In the genomic region with DNA sequence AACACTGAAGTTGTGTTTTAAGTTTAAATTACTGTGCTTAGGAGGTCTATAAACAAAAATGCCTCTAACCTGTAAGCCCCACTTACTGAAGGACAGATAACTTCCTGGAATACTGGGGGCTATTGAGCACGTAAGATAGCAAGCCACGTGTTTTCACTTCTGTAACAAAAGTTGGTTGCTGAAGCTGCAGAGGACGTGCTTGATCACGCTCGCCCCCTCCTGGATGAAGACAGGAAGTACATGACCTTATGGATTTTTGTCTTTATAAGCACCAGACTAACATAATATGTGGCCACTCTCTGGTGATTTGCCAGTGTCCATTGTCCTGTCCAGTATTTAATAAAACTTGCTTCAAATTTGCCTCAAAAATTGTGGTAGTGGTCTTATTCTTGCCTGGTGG, we compare ENCODE assay signal across 10 mouse cellular contexts. TPM values are rescaled to one million over a fixed set of nuclear protein-coding genes. Genes with fewer than 3 reads are reported as not detected.
DNase-seq lines count a peak whose midpoint lies in the region; ATAC-seq lines count a peak whose summit lies in the region.
"Had no signal": no experiment of that assay in that cellular context is flagged by ENCODE, and none has a peak within 500 bp of the region (broad histone marks: within the 10 kb centered on the region; RNA-seq: fewer than 3 reads in every experiment).

No protein-coding gene starts in this region.

- no peaks in the 10 kb centered on the region for H3K27me3 ChIP-seq in hindbrain, embryonic 11.5 days (ENCODE audit: control insufficient read depth, insufficient read depth, low read length)
- no peaks in the 10 kb centered on the region for H3K27me3 ChIP-seq in hindbrain, embryonic 12.5 days
- no peaks in the 10 kb centered on the region for H3K27me3 ChIP-seq in splenic B cell, adult 2 months (ENCODE audit: control insufficient read depth, insufficient read depth, low read length, poor library complexity, severe bottlenecking)
- no peaks in the 10 kb centered on the region for H3K27me3 ChIP-seq in heart, embryonic 11.5 days (ENCODE audit: control insufficient read depth, insufficient read depth, low read length)

- DNase-seq in hindbrain, embryonic 11.5 days (ENCODE audit: low spot score): peak; percentile 41
- peak; percentile 16 for DNase-seq in thymus, postnatal 25 days
- DNase-seq in thymus, adult 18-20 months: no peak
- DNase-seq in cerebellum, postnatal 14 days: peak; percentile 37 to 56
- DNase-seq in splenic B cell, adult 2 months (ENCODE audit: low read depth, low spot score): peak; percentile 44
- no peak for DNase-seq in layer of hippocampus, adult 18-20 months (ENCODE audit: low spot score in 2 of 2)
- DNase-seq: right cerebral cortex, postnatal 14 days had no signal

- no peak overlapping the region for H3K9ac ChIP-seq in hindbrain, embryonic 11.5 days (ENCODE audit: low read depth, low read length)
- no peak overlapping the region for H3K9ac ChIP-seq in hindbrain, embryonic 12.5 days
- no peak overlapping the region for H3K9ac ChIP-seq in heart, embryonic 11.5 days (ENCODE audit: low read depth, low read length)

- 65% methylated on average over 5 of the region's 5 CpGs for WGBS in hindbrain, embryonic 11.5 days
- 67% methylated on average over 5 of the region's 5 CpGs for WGBS in hindbrain, embryonic 12.5 days
- 63% methylated on average over 5 of the region's 5 CpGs for WGBS in heart, embryonic 11.5 days (ENCODE audit: insufficient replicate concordance)

- no peaks in the 10 kb centered on the region for H3K9me3 ChIP-seq in hindbrain, embryonic 11.5 days (ENCODE audit: control insufficient read depth, low read length)
- peaks cover 8% of the 10 kb centered on the region for H3K9me3 ChIP-seq in hindbrain, embryonic 12.5 days (replicated peaks)
- H3K9me3 ChIP-seq in heart, embryonic 11.5 days (replicated peaks; ENCODE audit: control insufficient read depth, low read length): peaks cover 6% of the 10 kb centered on the region

- H3K4me3 ChIP-seq in hindbrain, embryonic 11.5 days (ENCODE audit: low read depth, low read length): no peak overlapping the region
- H3K4me3 ChIP-seq in hindbrain, embryonic 12.5 days: no peak overlapping the region
- no peak overlapping the region for H3K4me3 ChIP-seq in heart, embryonic 11.5 days (ENCODE audit: low read depth, low read length)

- H3K27ac ChIP-seq in hindbrain, embryonic 11.5 days (ENCODE audit: low read depth, low read length): no peak overlapping the region
- H3K27ac ChIP-seq in hindbrain, embryonic 12.5 days: no peak overlapping the region
- H3K27ac ChIP-seq in heart, embryonic 11.5 days (ENCODE audit: low read depth, low read length): no peak overlapping the region

- H3K4me1 ChIP-seq in hindbrain, embryonic 11.5 days (replicated peaks; ENCODE audit: control insufficient read depth, insufficient read depth, low read length): no peaks in the 10 kb centered on the region
- H3K4me1 ChIP-seq in hindbrain, embryonic 12.5 days: no peaks in the 10 kb centered on the region
- H3K4me1 ChIP-seq in heart, embryonic 11.5 days (ENCODE audit: control insufficient read depth, insufficient read depth, low read length): 0 out of 2 replicates have a peak, but pooled peaks cover 4% of the 10 kb centered on the region

- H3K4me2 ChIP-seq in hindbrain, embryonic 11.5 days (replicated peaks; ENCODE audit: low read depth, low read length): no peak overlapping the region
- no peak overlapping the region for H3K4me2 ChIP-seq in hindbrain, embryonic 12.5 days (replicated peaks)
- no peak overlapping the region for H3K4me2 ChIP-seq in heart, embryonic 11.5 days

- no peaks in the 10 kb centered on the region for H3K36me3 ChIP-seq in hindbrain, embryonic 11.5 days (ENCODE audit: control insufficient read depth, insufficient read depth, low read length)
- no peaks in the 10 kb centered on the region for H3K36me3 ChIP-seq in hindbrain, embryonic 12.5 days
- no peaks in the 10 kb centered on the region for H3K36me3 ChIP-seq in splenic B cell, adult 2 months (ENCODE audit: control insufficient read depth, insufficient read depth, low read length, poor library complexity, severe bottlenecking)
- no peaks in the 10 kb centered on the region for H3K36me3 ChIP-seq in heart, embryonic 11.5 days (ENCODE audit: control insufficient read depth, insufficient read depth, low read length)

- no peak for ATAC-seq in hindbrain, embryonic 11.5 days (ENCODE audit: low FRiP score)
- no peak for ATAC-seq in hindbrain, embryonic 12.5 days (ENCODE audit: low FRiP score)
- no peak for ATAC-seq in heart, embryonic 11.5 days (replicated peaks; ENCODE audit: insufficient number of reproducible peaks, low FRiP score, low TSS enrichment)
- ATAC-seq: midbrain, embryonic 16.5 days had no signal

RNA-seq across cellular contexts. Expression of a gene that starts 20.4 kb away (rescaled TPM):
- polyA plus RNA-seq in hindbrain, embryonic 11.5 days (2014; fragmentation: Nextera tagmentation; extraction: Ambion mirVana): 0.68 and 1.7 TPM in 2 replicates
- 0.97 and 1.4 TPM in 2 replicates for polyA plus RNA-seq in hindbrain, embryonic 12.5 days (2016; fragmentation: Nextera tagmentation; extraction: Ambion mirVana)
- 1 to 10 TPM in 1 of 2 experiments, under 1 TPM in 1; 0.58 to 1.4 TPM for total RNA-seq in layer of hippocampus, adult 18-20 months (2021)
- 5.6 and 5.7 TPM in 2 replicates for polyA plus RNA-seq in heart, embryonic 11.5 days (2014; fragmentation: Nextera tagmentation; extraction: Ambion mirVana)

RNA-seq across cellular contexts. Expression of a gene that starts 39.6 kb away (rescaled TPM):
- 52.2 and 57.4 TPM in 2 replicates for polyA plus RNA-seq in hindbrain, embryonic 11.5 days (2014; fragmentation: Nextera tagmentation; extraction: Ambion mirVana)
- 50.5 and 53.7 TPM in 2 replicates for polyA plus RNA-seq in hindbrain, embryonic 12.5 days (2016; fragmentation: Nextera tagmentation; extraction: Ambion mirVana)
- 10 to 100 TPM; 35.5 to 38.7 TPM for total RNA-seq in layer of hippocampus, adult 18-20 months (2021)
- 51.9 and 55.6 TPM in 2 replicates for polyA plus RNA-seq in heart, embryonic 11.5 days (2014; fragmentation: Nextera tagmentation; extraction: Ambion mirVana)

RNA-seq across cellular contexts. Expression of a gene that starts 58.7 kb away (rescaled TPM):
- 0.95 TPM in 1 of 2 replicates, not detected in the other for polyA plus RNA-seq in hindbrain, embryonic 11.5 days (2014; fragmentation: Nextera tagmentation; extraction: Ambion mirVana)
- 1.8 and 2.4 TPM in 2 replicates for polyA plus RNA-seq in hindbrain, embryonic 12.5 days (2016; fragmentation: Nextera tagmentation; extraction: Ambion mirVana)
- not detected for total RNA-seq in layer of hippocampus, adult 18-20 months (2021)
- 0.68 and 0.72 TPM in 2 replicates for polyA plus RNA-seq in heart, embryonic 11.5 days (2014; fragmentation: Nextera tagmentation; extraction: Ambion mirVana)

Comparison
In these comparisons a context has a peak if more than half of its experiments do, and no peak if none do; other contexts are left out.
1. DNase-seq: peak in hindbrain, embryonic 11.5 days (single experiment), thymus, postnatal 25 days (single experiment), cerebellum, postnatal 14 days (2 of 2) and splenic B cell, adult 2 months (single experiment); none in thymus, adult 18-20 months (0 of 2) and layer of hippocampus, adult 18-20 months (0 of 2).